Mouse (Mus musculus) spleen, postnatal 10 days (tissue): ENCODE data around the gene Ppp1r9a.
A peak's percentile ranks its signal among the peaks of the same experiment; 100 is the strongest.

Source experiments
- DNase-seq, 2 experiments: peaks; one replicate each; pipeline ENCODE4 v3.0.0; 2021 to 2022; ENCODE audit warnings: low spot score in 2 of 2

Ppp1r9a gene

GRCm38 (mm10) chr6:5103769-5104168 lies 201.1 kb downstream of the Ppp1r9a start:
- DNase-seq, result peak in 1 of 2 experiments; percentile 20

GRCm38 (mm10) chr6:5104238-5104637 lies 201.5 kb downstream of the Ppp1r9a start:
- DNase-seq, result no peak

- DNase-seq, result no peak
Measured at GRCm38 (mm10) chr6:5108494-5108893, 205.8 kb downstream of the Ppp1r9a start.

GRCm38 (mm10) chr6:5109925-5110714 lies 207.4 kb downstream of the Ppp1r9a start:
- peak; percentile 67 to 84 for DNase-seq

- DNase-seq, result no peak
Measured at GRCm38 (mm10) chr6:5110715-5111048, 208.0 kb downstream of the Ppp1r9a start.

GRCm38 (mm10) chr6:5113103-5113502 lies 210.4 kb downstream of the Ppp1r9a start:
- DNase-seq, result no peak

GRCm38 (mm10) chr6:5113734-5114133 lies 211.0 kb downstream of the Ppp1r9a start:
- DNase-seq, result no peak

GRCm38 (mm10) chr6:5114857-5115256 lies 212.1 kb downstream of the Ppp1r9a start:
- DNase-seq, result no peak

- no peak for DNase-seq
Measured at GRCm38 (mm10) chr6:5119181-5119910, 216.6 kb downstream of the Ppp1r9a start.

GRCm38 (mm10) chr6:5120229-5120628 lies 217.5 kb downstream of the Ppp1r9a start:
- no peak for DNase-seq

- DNase-seq, result no peak
Measured at GRCm38 (mm10) chr6:5129364-5130093, 226.8 kb downstream of the Ppp1r9a start.

GRCm38 (mm10) chr6:5134986-5135385 lies 232.3 kb downstream of the Ppp1r9a start:
- DNase-seq, result no peak

GRCm38 (mm10) chr6:5136046-5136445 lies 233.3 kb downstream of the Ppp1r9a start:
- DNase-seq, result no peak

GRCm38 (mm10) chr6:5138875-5139631 lies 236.3 kb downstream of the Ppp1r9a start:
- DNase-seq, result no peak

- no peak for DNase-seq
Measured at GRCm38 (mm10) chr6:5139666-5140065, 236.9 kb downstream of the Ppp1r9a start.

- DNase-seq, result no peak
Measured at GRCm38 (mm10) chr6:5147488-5148142, 244.9 kb downstream of the Ppp1r9a start.

GRCm38 (mm10) chr6:5149941-5150340 lies 247.2 kb downstream of the Ppp1r9a start:
- DNase-seq, result no peak

- no peak for DNase-seq
Measured at GRCm38 (mm10) chr6:5151171-5151570, 248.5 kb downstream of the Ppp1r9a start.

- no peak for DNase-seq
Measured at GRCm38 (mm10) chr6:5152185-5152584, 249.5 kb downstream of the Ppp1r9a start.

- DNase-seq, result no peak
Measured at GRCm38 (mm10) chr6:5154786-5155185, 252.1 kb downstream of the Ppp1r9a start.

GRCm38 (mm10) chr6:5155313-5155927 lies 252.7 kb downstream of the Ppp1r9a start:
- DNase-seq, result peak; percentile 30 to 51
